Comparison of ENCODE assay signal across 1 mouse cellular context in genomic region chr4:149896024-149896538, GRCm38 (mm10).
TF ChIP-seq lines count a peak whose summit lies in the region.

No protein-coding gene starts in this region.

TF ChIP-seq in CH12.LX, 34 proteins besides CTCF, POLR2A, EP300 and RAD21 (continued from another document):
- TF ChIP-seq HCFC1 (IDR thresholded peaks at IDR 0.05; ENCODE audit: low read depth, low read length) (no peak), MAX (IDR thresholded peaks at IDR 0.05; ENCODE audit: low read length) (no peak), UBTF (IDR thresholded peaks at IDR 0.05; ENCODE audit: low read depth, low read length) (no peak), MXI1 (IDR thresholded peaks at IDR 0.05; ENCODE audit: low read depth, low read length) (no peak; the same call in 1 of the 2 replicates), BHLHE40 (IDR thresholded peaks at IDR 0.05; ENCODE audit: low read depth, low read length) (peak; percentile 66), JUND (conservative IDR thresholded peaks at IDR 0.05; ENCODE audit: low read depth, low read length) (peak; percentile 68), E2F4 (IDR thresholded peaks at IDR 0.05; ENCODE audit: insufficient replicate concordance, low read depth, low read length) (no peak), GABPA (IDR thresholded peaks at IDR 0.05; ENCODE audit: insufficient replicate concordance, low read depth, low read length) (no peak), NELFE (IDR thresholded peaks at IDR 0.05; ENCODE audit: low read depth, low read length) (no peak), SIN3A (IDR thresholded peaks at IDR 0.05; ENCODE audit: low read length) (no peak), SMC3 (IDR thresholded peaks at IDR 0.05; ENCODE audit: low read depth, low read length) (no peak), ELF1 (IDR thresholded peaks at IDR 0.05; ENCODE audit: low read depth, low read length) (no peak), CHD1 (IDR thresholded peaks at IDR 0.05; ENCODE audit: low read depth, low read length) (no peak), JUN (IDR thresholded peaks at IDR 0.05; ENCODE audit: insufficient read depth, low read depth, low read length) (peak; percentile 44), ETS1 (conservative IDR thresholded peaks at IDR 0.05; ENCODE audit: low read depth, low read length) (peak; percentile 50; the same call in 1 of the 2 replicates), NRF1 (IDR thresholded peaks at IDR 0.05; ENCODE audit: low read depth, low read length) (0 out of 2 replicates have a peak, but pooled peaks have one; percentile 8), ZKSCAN1 (IDR thresholded peaks at IDR 0.05; ENCODE audit: borderline replicate concordance, low read depth, low read length) (no peak), RCOR1 (conservative IDR thresholded peaks at IDR 0.05; ENCODE audit: low read depth, low read length) (no peak), IRF4 (IDR thresholded peaks at IDR 0.05; ENCODE audit: low read depth, low read length) (peak; percentile 86)
